Mouse (Mus musculus): ENCODE measurements around the gene Apoe.
A peak's percentile ranks its signal among the peaks of the same experiment; 100 is the strongest.
"Not testable (repeated sequence)": the region's sequence is repeated elsewhere in the genome, so short reads cannot be mapped to it uniquely, and the experiment has no call there.

The Apoe gene

GRCm38 (mm10) chr7:19691873-19692865 is 6.8 kb downstream of the Apoe start, which contains the start of gene Apoc1:
Gene Apoc1 (minus strand): TSS chr7:19692660.
- DNase-seq (ENCODE audit: low read depth, low spot score): no peak

- DNase-seq (ENCODE audit: low read depth, low spot score): no peak
Observed at GRCm38 (mm10) chr7:19691434-19691833, 7.6 kb downstream of the Apoe start.

- no peak for DNase-seq (ENCODE audit: low read depth, low spot score)
Observed at GRCm38 (mm10) chr7:19690845-19691244, 8.1 kb downstream of the Apoe start.

- no peak for DNase-seq (ENCODE audit: low read depth, low spot score)
Observed at GRCm38 (mm10) chr7:19688611-19689010, 10.4 kb downstream of the Apoe start.

DNA sequence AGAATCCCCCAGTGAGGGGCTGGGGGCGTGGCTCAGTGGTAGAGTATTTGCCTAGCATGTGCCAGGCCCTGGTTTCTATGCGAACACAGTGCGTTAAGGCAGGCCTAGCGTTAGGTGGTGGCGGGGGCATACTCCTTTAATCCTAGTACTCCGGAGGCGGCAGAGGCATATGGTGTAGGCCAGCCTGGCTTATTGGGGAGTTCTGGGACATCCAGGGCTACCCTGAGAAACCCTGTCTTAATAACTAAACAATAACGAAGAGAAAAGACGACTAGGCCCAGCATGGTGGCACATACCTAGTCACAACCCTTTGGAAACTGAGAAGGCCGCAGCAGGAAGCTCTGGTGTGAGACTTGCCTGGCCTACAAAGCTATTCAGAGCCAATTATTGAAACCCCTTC is 10.9 kb downstream of the Apoe start:
- DNase-seq (ENCODE audit: low read depth, low spot score): no peak

GRCm38 (mm10) chr7:19686927-19687583 is 11.9 kb downstream of the Apoe start:
- DNase-seq (ENCODE audit: low read depth, low spot score): not testable (repeated sequence)

DNA sequence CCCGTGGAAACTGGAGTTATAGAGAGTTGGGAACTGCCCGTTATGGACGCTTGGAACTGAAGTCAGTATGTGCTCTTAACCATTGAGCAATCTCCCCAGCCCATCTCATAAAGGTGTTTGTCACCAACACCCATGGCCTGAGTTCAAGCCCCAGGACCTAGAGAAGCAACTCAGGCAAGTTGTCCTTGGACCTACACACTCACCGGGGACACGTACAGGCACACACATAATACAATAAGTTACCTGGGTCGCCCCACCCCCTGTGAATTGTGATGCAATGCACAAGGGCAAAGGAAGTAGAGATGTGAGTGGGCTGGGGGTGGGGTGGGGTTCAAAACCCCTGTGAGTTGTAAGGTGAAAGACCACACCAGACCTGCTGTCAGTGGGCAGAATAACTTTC is 12.5 kb downstream of the Apoe start:
- DNase-seq (ENCODE audit: low read depth, low spot score): no peak

GRCm38 (mm10) chr7:19685374-19685773 is 13.6 kb downstream of the Apoe start:
- DNase-seq (ENCODE audit: low read depth, low spot score): no peak

- DNase-seq (ENCODE audit: low read depth, low spot score): no peak
Observed at GRCm38 (mm10) chr7:19683771-19684201, 15.2 kb downstream of the Apoe start.

GRCm38 (mm10) chr7:19682979-19683378 is 16.0 kb downstream of the Apoe start:
- DNase-seq (ENCODE audit: low read depth, low spot score): no peak

- DNase-seq (ENCODE audit: low read depth, low spot score): no peak
Observed at GRCm38 (mm10) chr7:19681202-19681694, 17.7 kb downstream of the Apoe start, which contains the start of the genes Gm44805 and Apoc4. Gene Gm44805 (minus strand): TSS chr7:19681423. Gene Apoc4 (minus strand): TSS chr7:19681479.

GRCm38 (mm10) chr7:19680702-19681101 is 18.3 kb downstream of the Apoe start:
- DNase-seq (ENCODE audit: low read depth, low spot score): no peak

- DNase-seq (ENCODE audit: low read depth, low spot score): no peak
Observed at GRCm38 (mm10) chr7:19678901-19679300, 20.1 kb downstream of the Apoe start.

GRCm38 (mm10) chr7:19677872-19678271 is 21.1 kb downstream of the Apoe start, which contains the start of gene Apoc2:
Gene Apoc2 (minus strand): TSS chr7:19677941.
- no peak for DNase-seq (ENCODE audit: low read depth, low spot score)

DNA sequence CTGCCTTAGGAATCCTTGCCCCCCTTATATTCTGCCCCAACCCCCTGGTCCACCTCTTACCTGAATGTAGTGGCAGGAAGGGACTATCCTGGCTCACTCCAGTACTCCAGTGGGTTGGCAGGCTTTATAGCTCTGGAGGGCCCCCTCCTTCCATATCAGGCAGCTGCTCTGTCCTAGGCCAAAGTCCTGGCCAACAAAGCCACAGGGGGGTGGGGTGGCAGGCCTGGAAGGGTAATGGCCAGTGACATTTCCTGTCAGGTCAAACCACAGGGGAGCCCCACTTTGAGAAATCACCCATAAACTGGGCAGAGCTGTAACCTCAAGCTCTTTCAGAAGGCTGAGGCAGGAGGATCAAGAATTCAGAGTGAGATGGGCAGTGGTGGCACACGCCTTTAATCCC is 22.3 kb downstream of the Apoe start:
- no peak for DNase-seq (ENCODE audit: low read depth, low spot score)

DNA sequence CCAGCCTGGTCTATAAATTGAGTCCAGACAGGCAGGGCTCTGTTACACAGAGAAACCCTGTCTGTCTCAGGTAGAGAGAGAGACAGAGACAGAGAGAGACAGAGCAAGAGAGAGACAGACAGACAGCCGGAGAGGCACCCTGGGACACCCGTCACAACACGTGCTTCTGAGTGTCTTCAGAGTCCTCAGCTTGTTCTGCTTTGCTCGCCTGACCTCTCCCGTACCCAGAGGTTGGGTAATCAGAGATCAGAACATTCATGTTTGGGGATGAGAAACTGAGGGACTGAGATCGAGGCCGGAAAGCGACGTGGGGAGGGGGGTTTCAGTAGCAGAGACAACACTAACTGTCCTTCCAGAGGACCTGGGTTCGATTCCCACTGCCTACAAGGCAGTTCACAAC is 23.2 kb downstream of the Apoe start:
- no peak for DNase-seq (ENCODE audit: low read depth, low spot score)

GRCm38 (mm10) chr7:19673083-19673699 is 25.8 kb downstream of the Apoe start:
- no peak for DNase-seq (ENCODE audit: low read depth, low spot score)

DNA sequence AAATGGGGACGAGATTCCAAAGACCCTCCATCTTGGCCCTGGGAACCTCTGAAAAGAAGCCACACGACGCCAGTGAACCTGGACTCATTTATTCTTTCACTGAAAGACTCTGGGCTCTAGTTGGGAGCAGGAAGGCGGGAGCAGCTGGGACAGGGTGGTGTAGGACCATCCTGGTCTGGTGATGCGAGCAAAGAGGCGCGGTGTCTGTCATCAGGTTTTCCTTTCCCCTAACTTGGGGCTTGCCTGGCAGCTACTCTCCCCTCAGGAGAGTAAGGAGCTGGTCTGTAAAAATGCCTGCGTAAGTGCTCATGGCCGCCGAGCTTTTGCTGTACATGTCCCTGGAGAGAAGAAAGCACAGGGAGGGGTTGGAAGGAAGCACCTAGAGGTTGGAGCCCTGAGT is 27.5 kb downstream of the Apoe start:
- DNase-seq (ENCODE audit: low read depth, low spot score): no peak

GRCm38 (mm10) chr7:19668947-19669721 is 29.9 kb downstream of the Apoe start:
- DNase-seq (ENCODE audit: low read depth, low spot score): peak; percentile 95

DNA sequence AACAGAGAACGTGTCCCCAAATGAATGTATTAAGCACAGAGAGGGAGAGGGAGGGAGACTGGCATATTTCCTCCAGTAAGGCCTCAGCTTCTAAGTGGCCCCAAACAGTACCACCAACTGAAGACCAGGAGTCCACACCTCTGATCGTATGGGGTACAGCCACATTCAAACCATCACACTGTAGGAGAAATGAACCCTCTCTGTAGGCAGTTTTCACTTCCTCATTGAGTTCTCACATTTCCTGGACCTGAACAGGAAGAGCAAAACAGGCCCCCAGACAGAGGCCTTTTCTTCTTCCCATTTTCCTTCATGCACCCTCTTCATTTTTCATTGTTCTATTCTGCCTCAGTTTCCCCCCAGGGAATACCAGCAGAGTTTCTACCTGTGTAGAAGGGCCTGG is 31.6 kb downstream of the Apoe start:
- no peak for DNase-seq (ENCODE audit: low read depth, low spot score)

GRCm38 (mm10) chr7:19666750-19667149 is 32.2 kb downstream of the Apoe start:
- DNase-seq (ENCODE audit: low read depth, low spot score): peak; percentile 38
